Mouse (Mus musculus) T-helper 17 cell (primary cell): ENCODE measurements around the gene Wdtc1.

ENCODE experiments used
- in situ Hi-C, 2 experiments: fragments of 300-600 bp; cut with MboI, MseI; formaldehyde crosslinking; loops; 1 replicate in 1 of 2; 2 replicates in 1 of 2; pipeline ENCODE4 v1.15.1; 2025; ENCODE audit warnings: high pct_unique_total_duplicates in 2 of 2

Wdtc1 gene

DNA sequence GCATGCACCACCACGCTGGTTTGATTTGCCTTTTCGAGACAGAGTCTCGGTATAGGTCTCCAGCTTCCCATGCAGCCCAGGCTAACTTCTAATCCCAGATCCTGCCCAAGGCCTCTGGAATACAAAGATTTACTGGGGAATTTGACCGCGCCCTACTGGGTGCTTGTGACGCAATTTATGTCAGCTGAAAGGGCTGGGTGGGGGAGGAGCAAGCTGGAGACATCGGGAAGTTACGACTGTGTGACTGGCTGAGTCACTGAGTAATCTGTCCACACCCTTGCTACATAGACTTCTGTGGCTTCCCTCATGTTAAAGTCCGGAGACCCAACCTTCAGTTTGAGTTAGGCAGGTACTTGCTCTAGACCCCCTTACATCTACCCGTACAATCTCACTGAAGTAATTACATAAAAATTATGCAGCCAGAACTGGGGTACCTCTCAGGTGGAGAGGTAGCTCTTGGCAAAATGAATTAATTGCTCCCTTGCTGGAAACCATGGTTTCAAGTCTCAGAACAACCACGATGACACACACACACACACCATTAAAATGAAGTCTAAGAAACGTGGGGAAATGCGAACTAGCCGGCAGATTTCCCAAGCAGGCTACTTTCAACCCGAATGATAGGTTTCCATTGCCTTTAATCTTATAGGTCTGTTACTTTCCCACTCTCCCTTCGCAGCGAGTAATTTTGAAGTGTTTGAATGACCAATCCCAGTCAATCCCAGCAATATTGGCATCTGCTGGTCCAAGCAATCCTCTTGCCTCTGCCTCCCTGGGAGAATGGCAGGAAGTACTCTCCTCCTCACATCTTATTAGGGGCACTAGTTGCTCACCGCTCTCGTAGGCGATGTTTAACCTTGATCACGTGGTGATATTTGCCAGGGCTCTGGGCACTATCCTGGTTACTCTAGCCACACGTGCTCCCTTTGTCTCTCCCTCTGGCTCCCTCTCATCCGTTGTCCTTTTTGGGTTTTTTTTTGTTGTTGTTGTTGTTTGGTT, at the start of gene Wdtc1:
Gene Wdtc1 (minus strand): TSS at position 115 of the 999 bp plus-strand sequence.
- in situ Hi-C loops: no loop called here

DNA sequence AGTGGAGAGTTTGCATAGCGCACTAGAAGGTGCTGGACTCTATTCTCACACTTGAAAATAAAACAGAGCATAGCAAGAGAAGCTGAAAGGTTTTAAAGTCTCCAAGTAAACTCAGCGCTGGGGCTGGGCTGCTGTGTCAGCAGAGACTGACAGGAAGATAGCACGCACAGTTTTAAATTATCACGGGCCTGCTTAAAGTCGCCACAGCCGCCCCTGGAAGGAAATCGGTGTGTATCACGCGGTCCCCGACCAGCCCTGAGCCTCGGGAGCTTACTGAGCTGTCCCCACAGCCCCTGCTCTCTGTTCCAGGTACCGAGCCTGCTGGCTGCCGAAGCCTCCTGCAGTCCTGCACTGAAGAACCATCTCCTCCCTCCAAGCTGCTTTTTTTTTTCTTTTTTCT, 48.7 kb upstream of the Wdtc1 start:
- in situ Hi-C loops: no loop called here

DNA sequence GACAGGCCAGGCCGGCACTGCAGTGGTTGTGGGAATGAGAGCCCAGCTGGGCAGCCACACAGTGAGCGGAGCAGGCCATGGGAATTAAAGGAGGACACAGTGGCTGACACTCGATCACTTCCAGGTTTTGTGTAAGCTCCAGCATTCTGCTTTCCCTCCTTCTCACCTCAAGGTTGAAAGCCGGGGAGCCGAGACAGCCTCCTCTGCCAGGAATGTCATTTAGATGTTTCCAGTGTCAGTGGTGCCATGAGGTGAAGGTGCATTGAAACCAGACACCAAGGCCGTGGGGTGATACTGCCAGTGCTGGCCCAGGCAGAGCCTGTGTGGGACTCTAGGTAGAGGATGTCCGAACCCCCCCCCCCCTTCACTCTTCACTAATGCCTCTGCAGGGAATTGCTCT, 46.8 kb upstream of the Wdtc1 start:
- in situ Hi-C loops: no loop called here

GRCm38 (mm10) chr4:133399509-133399908, 46.2 kb upstream of the Wdtc1 start:
- in situ Hi-C loops: no loop called here

DNA sequence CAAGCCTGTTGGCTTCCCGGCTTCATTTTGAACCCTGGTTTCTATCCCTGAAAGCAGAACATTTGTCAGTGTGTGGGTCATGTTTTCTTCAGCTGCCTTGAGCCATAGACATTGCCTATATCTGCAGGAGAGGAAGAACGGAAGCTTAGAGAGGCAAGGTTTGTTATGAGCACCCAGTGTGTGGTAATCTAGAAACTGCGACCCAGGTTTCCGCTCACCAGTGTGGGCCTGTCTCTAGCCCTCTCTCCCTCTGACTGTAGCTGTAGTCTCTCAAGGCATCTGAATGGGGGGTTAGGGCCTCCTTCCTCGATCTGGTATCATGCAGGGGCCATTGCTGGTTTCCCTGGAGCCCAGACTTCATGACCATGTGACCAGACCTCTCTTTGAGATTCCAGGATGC, 45.3 kb upstream of the Wdtc1 start:
- in situ Hi-C loops: no loop called here

DNA sequence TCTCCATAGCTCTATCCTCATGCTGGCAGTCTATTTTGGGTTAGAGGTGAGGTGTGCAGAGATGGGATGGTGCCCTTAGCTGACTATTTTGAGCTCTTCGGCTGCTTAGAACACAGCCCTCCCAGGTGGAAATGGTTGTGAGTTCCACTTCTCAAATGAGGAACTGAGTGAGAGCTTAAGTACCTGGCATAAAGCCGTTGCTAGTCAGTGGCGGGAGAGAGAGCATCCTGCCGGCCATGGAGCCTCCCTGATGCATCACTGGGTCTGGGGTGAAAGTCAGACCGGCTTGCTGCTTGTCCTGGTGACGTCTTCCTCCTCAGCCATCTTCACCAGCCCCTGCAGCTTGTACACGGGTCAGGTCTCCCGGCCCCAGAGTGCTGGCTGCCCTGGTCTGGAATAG, 44.7 kb upstream of the Wdtc1 start:
- in situ Hi-C loops: no loop called here

- in situ Hi-C loops: no loop called here
These were observed 44.0 kb upstream of the Wdtc1 start for GRCm38 (mm10) chr4:133397299-133397698.

DNA sequence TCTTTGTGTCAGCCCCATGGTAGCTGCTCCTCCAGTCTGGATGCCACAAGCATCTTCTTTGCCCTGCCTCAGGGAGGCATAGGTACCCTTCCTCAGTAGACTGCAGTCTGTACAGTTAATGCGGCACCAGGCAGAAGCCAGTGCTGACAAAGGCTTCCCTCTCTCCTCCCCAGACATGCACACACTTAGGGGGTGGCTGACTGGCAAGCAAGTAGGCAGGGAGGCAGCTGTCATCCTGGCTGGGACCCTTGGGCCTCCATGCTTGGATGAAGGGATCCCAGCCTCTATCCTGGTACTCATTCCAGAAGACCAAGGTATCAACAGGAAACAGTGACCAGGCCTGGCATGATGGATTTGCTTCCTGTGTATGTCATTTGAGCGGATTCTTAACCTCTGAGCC, 42.8 kb upstream of the Wdtc1 start:
- in situ Hi-C loops: no loop called here

- in situ Hi-C loops: no loop called here
These were observed 41.8 kb upstream of the Wdtc1 start for GRCm38 (mm10) chr4:133394981-133395573.

DNA sequence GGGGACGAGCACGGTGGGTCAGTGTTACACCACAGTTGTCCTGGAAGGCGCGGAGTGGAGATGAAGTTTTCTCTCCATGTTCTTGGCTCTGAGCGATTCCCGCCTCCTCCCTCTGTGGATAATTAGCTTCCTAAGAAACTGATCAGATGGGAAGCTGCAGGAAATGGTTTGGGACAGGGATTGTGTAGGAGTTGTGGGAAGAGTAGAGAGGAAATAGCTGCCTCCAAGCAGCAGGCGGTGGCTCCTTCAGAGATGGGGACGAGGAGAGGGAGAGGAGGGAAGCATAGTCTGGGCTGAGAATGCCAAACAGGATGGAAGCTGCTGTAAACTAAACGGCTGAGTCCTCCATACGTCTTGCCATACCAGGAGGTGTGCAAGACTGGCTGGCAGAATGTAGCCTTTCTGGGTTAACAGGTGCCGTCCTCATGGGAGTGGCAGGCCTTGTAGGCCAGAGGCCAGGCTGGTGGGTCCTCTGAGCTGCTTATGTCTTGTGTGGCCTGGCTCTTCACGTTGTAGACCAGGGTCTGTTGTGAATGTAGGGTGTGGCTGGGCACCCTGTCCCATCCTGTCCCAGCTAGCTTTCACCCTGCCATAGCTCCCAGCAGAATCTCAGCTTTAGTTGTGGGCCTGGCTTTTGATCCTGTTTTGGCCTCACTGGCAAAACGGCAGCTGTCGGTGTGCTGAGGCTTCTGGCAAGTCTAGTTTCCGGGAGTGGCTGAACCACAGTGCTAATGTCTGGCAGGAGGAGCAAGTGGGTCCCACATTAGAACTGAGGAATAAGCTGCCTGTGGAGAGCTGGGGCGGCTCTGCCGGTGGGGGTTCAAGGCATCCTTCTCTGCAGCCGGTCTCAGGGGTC, 38.1 kb upstream of the Wdtc1 start:
- in situ Hi-C loops: no loop called here

DNA sequence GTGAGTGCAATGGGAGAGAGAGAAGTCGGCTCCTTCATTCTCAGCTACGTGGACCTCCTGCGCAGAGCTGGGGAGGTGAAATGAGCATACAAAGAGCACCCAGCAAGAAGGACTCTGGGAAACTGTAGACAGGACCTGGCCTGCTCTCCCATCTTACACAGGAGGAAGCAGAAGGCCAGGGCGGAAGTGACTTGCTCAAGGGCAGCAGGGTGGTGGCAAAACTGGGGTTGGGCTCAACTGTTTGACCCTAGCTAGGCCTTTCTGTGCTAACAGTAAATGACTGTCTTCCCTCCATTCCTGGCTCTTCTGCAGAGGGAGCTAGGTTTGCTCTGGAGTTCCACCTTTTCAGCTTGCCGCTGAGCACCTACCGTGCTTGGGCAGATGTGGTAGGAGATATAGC, 37.3 kb upstream of the Wdtc1 start:
- in situ Hi-C loops: no loop called here

- in situ Hi-C loops: no loop called here
These were observed 36.8 kb upstream of the Wdtc1 start for GRCm38 (mm10) chr4:133390042-133390441.

- in situ Hi-C loops: no loop called here
These were observed 35.7 kb upstream of the Wdtc1 start for GRCm38 (mm10) chr4:133388781-133389552.

GRCm38 (mm10) chr4:133387053-133387452, 33.8 kb upstream of the Wdtc1 start:
- in situ Hi-C loops: no loop called here

GRCm38 (mm10) chr4:133386061-133386797, 32.9 kb upstream of the Wdtc1 start:
- in situ Hi-C loops: no loop called here

- in situ Hi-C loops: no loop called here
These were observed 27.9 kb upstream of the Wdtc1 start for GRCm38 (mm10) chr4:133381141-133381540.

- in situ Hi-C loops: no loop called here
These were observed 27.3 kb upstream of the Wdtc1 start for GRCm38 (mm10) chr4:133380532-133380931.

DNA sequence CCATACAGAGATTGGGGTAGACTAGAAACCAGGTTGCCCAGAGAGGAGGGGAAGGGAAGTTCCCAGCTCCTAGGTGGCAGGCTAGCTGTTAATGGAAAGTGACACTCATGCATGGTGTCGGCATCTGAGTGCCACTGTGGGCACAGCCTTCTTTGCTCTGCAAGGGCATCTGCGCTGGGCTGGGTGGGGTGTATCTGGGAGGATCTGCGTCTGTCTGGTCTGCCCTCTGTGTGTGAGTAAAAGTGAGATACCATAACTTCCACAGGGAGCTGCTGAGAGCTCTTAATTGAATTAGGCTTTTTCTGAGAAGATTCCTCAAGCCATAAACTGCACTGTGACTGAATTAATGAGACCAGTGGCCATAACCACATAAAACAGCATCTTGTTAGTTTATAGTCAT, 26.6 kb upstream of the Wdtc1 start:
- in situ Hi-C loops: no loop called here

DNA sequence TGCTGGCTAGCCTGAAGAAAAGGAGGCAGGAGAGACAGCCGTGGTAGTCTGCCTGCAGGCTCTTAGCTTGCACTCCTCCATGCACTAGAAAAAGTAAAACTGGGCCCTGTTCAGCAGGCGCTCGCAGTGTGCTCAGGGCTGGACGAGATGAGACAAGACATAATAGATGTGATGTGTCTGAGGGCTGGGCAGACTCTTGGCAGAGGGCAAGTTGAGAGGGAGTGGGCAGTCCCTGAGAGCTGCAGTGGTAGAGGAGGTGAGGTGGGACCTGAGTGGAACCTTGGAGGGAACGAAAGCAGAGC, 25.7 kb upstream of the Wdtc1 start:
- in situ Hi-C loops: no loop called here

DNA sequence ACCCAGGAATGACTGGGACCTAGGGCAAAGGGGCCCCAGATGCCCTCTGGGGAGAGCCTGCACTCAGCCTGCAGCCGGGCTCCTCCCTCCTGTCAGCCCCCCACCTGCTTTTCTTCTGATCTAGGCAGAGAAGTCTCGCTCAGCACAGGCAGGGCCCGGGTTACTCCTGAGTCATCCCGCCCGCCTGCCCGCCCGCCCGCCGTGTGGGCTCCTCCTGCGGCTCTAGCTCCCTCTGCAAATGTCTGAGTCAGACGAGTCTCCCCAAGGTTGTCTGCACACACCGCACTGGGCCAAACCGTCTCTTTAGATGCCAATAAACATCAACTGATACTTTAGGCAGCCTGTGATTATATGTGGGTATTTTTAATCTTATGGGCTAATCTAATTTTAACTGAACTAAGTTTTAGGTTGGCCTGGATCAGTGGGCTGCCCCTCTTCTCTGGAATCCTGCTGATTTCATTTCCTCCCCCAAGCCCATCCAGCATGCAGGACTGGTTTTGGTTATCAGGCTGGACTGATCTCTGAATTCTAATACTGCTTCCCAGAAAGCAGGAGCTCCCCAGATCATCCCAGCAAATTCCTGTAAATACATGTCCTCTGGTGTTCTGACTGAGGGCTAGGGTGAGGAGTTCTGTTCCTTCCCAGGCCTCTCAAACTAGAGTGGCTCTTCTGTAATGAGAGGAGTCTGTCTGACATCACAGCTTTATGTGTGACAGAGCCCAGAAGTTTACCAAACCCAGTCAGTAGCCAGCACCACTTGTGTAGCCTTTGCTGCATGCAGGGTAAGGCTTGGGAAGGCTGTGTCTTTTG, 25.2 kb upstream of the Wdtc1 start:
- in situ Hi-C loops: no loop called here
